Mouse (Mus musculus) heart, adult 2 months (tissue): ENCODE data around the gene Mycn.

Source experiments
- EP300 ChIP-seq: fragments of 200-500 bp; IDR thresholded peaks from 2 replicates; pipeline ENCODE4 v1.6.1; 2011; ENCODE audit warnings: low read depth, low read length, control low read depth; ENCODE audit not compliant: insufficient read depth
- POLR2A ChIP-seq: fragments of 200-500 bp; IDR thresholded peaks from 2 replicates; pipeline ENCODE4 v1.6.1; 2011; ENCODE audit warnings: mild to moderate bottlenecking, low read depth, low read length, control low read depth; ENCODE audit not compliant: insufficient read depth

- TF ChIP-seq POLR2A (no peak), EP300 (no peak)
Observed at GRCm38 (mm10) chr12:12928239-12928638, 13.5 kb downstream of the Mycn start.
